ENCODE assay signal across 8 mouse cellular contexts in genomic region chr2:120628886-120629735, GRCm38 (mm10). TPM values are rescaled to one million over a fixed set of nuclear protein-coding genes. Genes with fewer than 3 reads are reported as not detected.
DNase-seq lines count a peak whose midpoint lies in the region; ATAC-seq lines count a peak whose summit lies in the region.

Gene Stard9, plus strand, starts transcription at chr2:120629121.

- ATAC-seq in heart, embryonic 13.5 days (ENCODE audit: extremely low read depth, insufficient number of reproducible peaks, low FRiP score, low TSS enrichment), result peak; percentile 100
- ATAC-seq in liver, embryonic 12.5 days, result peak; percentile 99
- peak; percentile 99 for ATAC-seq in stomach, embryonic 15.5 days (ENCODE audit: insufficient read depth, low FRiP score, low read depth)

- peak; percentile 99 for DNase-seq in CD4-positive, CD25-positive, alpha-beta regulatory T cell, adult 2 months (ENCODE audit: low read depth, low spot score)
- DNase-seq in fat pad, adult 2 months (ENCODE audit: extremely low read depth, low read depth, low spot score), result peak; percentile 72
- DNase-seq in kidney, postnatal 10 days, result peak; percentile 99
- peak; percentile 98 to 99 for DNase-seq in natural killer cell, adult 2 months (ENCODE audit: low spot score in 2 of 2)

- H3K4me2 ChIP-seq in heart, embryonic 13.5 days, result peak within 1 kb of the TSS; percentile 74
- H3K4me2 ChIP-seq in liver, embryonic 12.5 days, result peak within 1 kb of the TSS; percentile 86
- H3K4me2 ChIP-seq in stomach, embryonic 15.5 days, result peak within 1 kb of the TSS; percentile 78

- peaks cover 7% of the 10 kb centered on the region; the same call in 1 of the 2 replicates for H3K4me1 ChIP-seq in brown adipose tissue, adult 24 weeks (ENCODE audit: control insufficient read depth, insufficient read depth, insufficient read length, low read length)
- peaks cover 32% of the 10 kb centered on the region for H3K4me1 ChIP-seq in heart, embryonic 13.5 days
- peaks cover 38% of the 10 kb centered on the region for H3K4me1 ChIP-seq in liver, embryonic 12.5 days
- H3K4me1 ChIP-seq in stomach, embryonic 15.5 days, result peaks cover 11% of the 10 kb centered on the region; the same call in 1 of the 2 replicates

- H3K36me3 ChIP-seq in heart, embryonic 13.5 days, result peaks cover 22% of the 10 kb centered on the region
- no peaks in the 10 kb centered on the region; the same call in 1 of the 2 replicates for H3K36me3 ChIP-seq in liver, embryonic 12.5 days
- H3K36me3 ChIP-seq in stomach, embryonic 15.5 days, result no peaks in the 10 kb centered on the region

- H3K9me3 ChIP-seq in heart, embryonic 13.5 days, result no peaks in the 10 kb centered on the region
- no peaks in the 10 kb centered on the region for H3K9me3 ChIP-seq in liver, embryonic 12.5 days (replicated peaks)
- H3K9me3 ChIP-seq in stomach, embryonic 15.5 days, result no peaks in the 10 kb centered on the region

- peak within 1 kb of the TSS; percentile 33 for H3K27ac ChIP-seq in brown adipose tissue, adult 24 weeks (replicated peaks; ENCODE audit: low read depth, low read length)
- peak within 1 kb of the TSS; percentile 50 for H3K27ac ChIP-seq in heart, embryonic 13.5 days (replicated peaks)
- no peak within 1 kb of the TSS for H3K27ac ChIP-seq in liver, embryonic 12.5 days
- H3K27ac ChIP-seq in stomach, embryonic 15.5 days, result 0 out of 2 replicates have a peak within 1 kb of the TSS, but pooled peaks have one; percentile 51

- WGBS in heart, embryonic 13.5 days, result 2% methylated on average over 36 of the region's 36 CpGs
- WGBS in liver, embryonic 12.5 days (ENCODE audit: insufficient replicate concordance), result 2% methylated on average over 36 of the region's 36 CpGs
- WGBS in stomach, embryonic 15.5 days, result 2% methylated on average over 36 of the region's 36 CpGs

- H3K27me3 ChIP-seq in heart, embryonic 13.5 days (replicated peaks), result no peaks in the 10 kb centered on the region
- H3K27me3 ChIP-seq in liver, embryonic 12.5 days (replicated peaks), result peaks cover 14% of the 10 kb centered on the region
- H3K27me3 ChIP-seq in stomach, embryonic 15.5 days (replicated peaks), result no peaks in the 10 kb centered on the region

- peak within 1 kb of the TSS; percentile 81 for H3K9ac ChIP-seq in heart, embryonic 13.5 days
- H3K9ac ChIP-seq in liver, embryonic 12.5 days, result peak within 1 kb of the TSS; percentile 56
- H3K9ac ChIP-seq in stomach, embryonic 15.5 days, result peak within 1 kb of the TSS; percentile 48; the same call in 1 of the 2 replicates

- peak within 1 kb of the TSS; percentile 74 for H3K4me3 ChIP-seq in brown adipose tissue, adult 24 weeks (ENCODE audit: insufficient read depth, low read depth, low read length)
- peak within 1 kb of the TSS; percentile 71 for H3K4me3 ChIP-seq in heart, embryonic 13.5 days
- H3K4me3 ChIP-seq in liver, embryonic 12.5 days, result peak within 1 kb of the TSS; percentile 57
- H3K4me3 ChIP-seq in stomach, embryonic 15.5 days (replicated peaks), result peak within 1 kb of the TSS; percentile 63

RNA-seq across cellular contexts. Expression of gene Stard9, which starts in this region (rescaled TPM):
- 2.3 and 3.9 TPM in 2 replicates for polyA plus RNA-seq in brown adipose tissue, adult 24 weeks (2012; ENCODE audit: insufficient read depth, insufficient read length, missing spikeins)
- polyA plus RNA-seq in heart, embryonic 13.5 days (2015; fragmentation: Nextera tagmentation; extraction: Ambion mirVana), result 2.4 and 2.8 TPM in 2 replicates
- polyA plus RNA-seq in liver, embryonic 12.5 days (2016; fragmentation: Nextera tagmentation; extraction: Ambion mirVana), result 1.4 and 1.7 TPM in 2 replicates
- polyA plus RNA-seq in stomach, embryonic 15.5 days (2015; fragmentation: Nextera tagmentation; extraction: Ambion mirVana), result 4.3 and 4.4 TPM in 2 replicates
